Mouse (Mus musculus) limb, embryonic 14.5 days (tissue): ENCODE data around the gene Ppie. TPM values are rescaled to one million over a fixed set of nuclear protein-coding genes. Genes with fewer than 3 reads are reported as not detected.

Experiments used
- ATAC-seq: fragments of 200-750 bp; cut with Nextera tagmentation; 2 replicates; pipeline ENCODE4 v1.8.0; 2017; ENCODE audit warnings: low read depth, moderate number of reproducible peaks, moderate TSS enrichment; ENCODE audit not compliant: low FRiP score
- DNase-seq: peaks from one replicate; pipeline ENCODE4 v3.0.0-alpha.2; 2015; ENCODE audit warnings: low spot score
- H3K27ac ChIP-seq: fragments of 300-500 bp; sonication (generic); replicated peaks from 2 replicates; pipeline ENCODE4 v1.5.1; 2014; ENCODE audit warnings: low read depth, mild to moderate bottlenecking, low read length, moderate library complexity, mixed read lengths
- H3K27me3 ChIP-seq: fragments of 300-500 bp; sonication (generic); 2 replicates; pipeline ENCODE4 v1.6.1; 2014; ENCODE audit warnings: low read length, mixed read lengths; ENCODE audit not compliant: control insufficient read depth, insufficient read depth
- H3K36me3 ChIP-seq: fragments of 300-500 bp; sonication (generic); 2 replicates; pipeline ENCODE4 v1.6.1; 2014; ENCODE audit warnings: mild to moderate bottlenecking, low read length, moderate library complexity, mixed read lengths; ENCODE audit not compliant: control insufficient read depth, insufficient read depth
- H3K4me1 ChIP-seq: fragments of 300-500 bp; sonication (generic); 2 replicates; pipeline ENCODE4 v1.6.1; 2014; ENCODE audit warnings: antibody characterized with exemption, low read length, mixed read lengths; ENCODE audit not compliant: control insufficient read depth, insufficient read depth
- H3K4me2 ChIP-seq: fragments of 300-500 bp; sonication (generic); replicated peaks from 2 replicates; pipeline ENCODE4 v1.6.1; 2014; ENCODE audit warnings: low read depth, mild to moderate bottlenecking, low read length, moderate library complexity; ENCODE audit not compliant: severe bottlenecking
- H3K4me3 ChIP-seq: fragments of 300-500 bp; sonication (generic); replicated peaks from 2 replicates; pipeline ENCODE4 v1.5.1; 2014; ENCODE audit warnings: low read length
- H3K9ac ChIP-seq: fragments of 300-500 bp; sonication (generic); 2 replicates; pipeline ENCODE4 v1.6.1; 2014; ENCODE audit warnings: mild to moderate bottlenecking, low read depth, low read length, moderate library complexity; ENCODE audit not compliant: severe bottlenecking
- H3K9me3 ChIP-seq: fragments of 300-500 bp; sonication (generic); 2 replicates; pipeline ENCODE4 v1.6.1; 2016; ENCODE audit warnings: low read length; ENCODE audit not compliant: control insufficient read depth
- POLR2A ChIP-seq: fragments of 200-500 bp; IDR thresholded peaks from 2 replicates; pipeline ENCODE4 v1.8.0; 2012; ENCODE audit warnings: inconsistent platforms, mild to moderate bottlenecking, moderate library complexity, borderline replicate concordance; ENCODE audit not compliant: insufficient read depth, insufficient read length; ENCODE audit errors: extremely low read depth
- WGBS: fragments of 180-500 bp; shearing (Covaris S2); extraction: QIAGEN DNeasy Blood & Tissue Kit; methylation state at CpG from one replicate; pipeline ENCODE4 v1.1.7; 2014; 5-methylcytosine and 5-hydroxymethylcytosine counted together
- polyA plus RNA-seq, 2 experiments: library from polyadenylated mRNA; depleted of rRNA in 1 of 2; stranded (reverse) in 1 of 2; unstranded in 1 of 2; fragments of >200 nt; fragmentation: Nextera tagmentation in 1 of 2; extraction: Ambion mirVana in 1 of 2; gene quantifications; 2 replicates each; pipeline versions ENCODE4 v1.2.1 to v1.2.3; 2012 to 2014

Gene Ppie
- polyA plus RNA-seq (2012; rRNA removed) (46.0 and 57.6 TPM in 2 replicates), polyA plus RNA-seq (2014; fragmentation: Nextera tagmentation; extraction: Ambion mirVana) (93.9 and 96.4 TPM in 2 replicates)

DNA sequence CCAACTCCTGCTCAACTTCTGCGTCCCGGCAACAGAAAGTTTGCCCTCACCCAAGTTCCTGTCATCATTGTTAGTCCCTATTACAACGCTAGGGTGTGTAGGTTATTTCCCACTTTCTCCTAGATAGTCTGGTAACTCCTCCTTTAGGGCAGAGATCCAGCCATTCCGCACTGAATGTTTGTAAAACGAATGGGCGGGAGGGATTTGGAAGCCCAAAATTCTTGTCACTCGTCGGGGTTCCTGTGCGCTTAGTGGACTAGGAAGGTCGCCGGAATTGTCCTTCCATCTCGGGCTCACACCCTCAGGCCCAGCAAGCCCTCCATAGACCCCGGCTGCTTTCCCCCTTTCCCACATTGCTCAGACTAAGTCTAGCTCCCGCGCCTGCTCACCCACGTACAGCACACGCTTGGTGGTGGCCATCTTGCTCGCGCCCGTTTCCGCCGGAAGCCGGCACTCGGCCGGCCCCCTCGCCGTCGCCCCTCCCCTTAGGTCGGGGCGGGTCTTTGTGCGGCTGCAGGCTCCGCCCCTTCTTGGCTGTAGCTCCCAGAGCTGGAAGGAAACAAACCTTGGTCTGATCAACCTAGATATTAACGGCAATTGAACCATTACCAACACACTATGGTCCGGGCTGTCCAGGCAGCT lies at the start of gene Ppie:
TSS of gene Ppie (minus strand) at position 439 of the 642 bp plus-strand sequence.
- ATAC-seq (peak; percentile 99), DNase-seq (peak; percentile 89)
- peak within 1 kb of the TSS; percentile 67 for H3K9ac ChIP-seq
- H3K4me2 ChIP-seq: peak within 1 kb of the TSS; percentile 88
- H3K36me3 ChIP-seq: peaks cover 17% of the 10 kb centered on the region
- H3K27ac ChIP-seq: peak within 1 kb of the TSS; percentile 88
- H3K9me3 ChIP-seq: no peaks in the 10 kb centered on the region
- under 1% methylated on average over 34 of the region's 34 CpGs for WGBS
- H3K4me1 ChIP-seq: peaks cover 11% of the 10 kb centered on the region
- TF ChIP-seq POLR2A: peak; percentile 63; the same call in 1 of the 2 replicates
- H3K4me3 ChIP-seq: peak within 1 kb of the TSS; percentile 66
- H3K27me3 ChIP-seq: no peaks in the 10 kb centered on the region

DNA sequence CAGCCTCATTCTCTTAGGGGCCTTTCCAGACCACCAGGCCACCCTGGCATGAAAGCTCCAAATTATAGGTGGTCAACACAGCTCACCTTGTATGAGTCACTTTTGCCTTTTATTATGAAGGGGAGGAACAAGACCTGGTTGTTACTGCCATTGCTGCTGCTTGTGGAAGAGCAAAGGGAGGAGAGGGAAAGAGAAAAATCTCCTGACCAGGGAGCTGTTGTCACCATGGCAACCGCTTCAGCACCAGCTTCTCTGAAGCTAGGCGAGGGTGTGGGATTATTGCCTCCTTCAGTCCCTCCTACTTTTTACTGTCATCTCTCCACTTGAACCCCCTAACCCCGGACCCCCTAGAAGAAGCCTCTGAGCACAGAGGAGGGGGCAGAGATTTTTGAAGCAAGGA lies 45.1 kb upstream of the Ppie start:
- no peak overlapping the region for H3K9ac ChIP-seq
- no peaks in the 10 kb centered on the region for H3K9me3 ChIP-seq
- H3K36me3 ChIP-seq: no peaks in the 10 kb centered on the region
- no peak overlapping the region for H3K27ac ChIP-seq
- no peak for ATAC-seq
- peaks cover 5% of the 10 kb centered on the region; the same call in 1 of the 2 replicates for H3K4me1 ChIP-seq
- no peak for DNase-seq
- peaks cover 45% of the 10 kb centered on the region for H3K27me3 ChIP-seq
- no peak for TF ChIP-seq POLR2A
- WGBS: 35% methylated on average over 3 of the region's 3 CpGs
- no peak overlapping the region for H3K4me2 ChIP-seq
- no peak overlapping the region for H3K4me3 ChIP-seq

DNA sequence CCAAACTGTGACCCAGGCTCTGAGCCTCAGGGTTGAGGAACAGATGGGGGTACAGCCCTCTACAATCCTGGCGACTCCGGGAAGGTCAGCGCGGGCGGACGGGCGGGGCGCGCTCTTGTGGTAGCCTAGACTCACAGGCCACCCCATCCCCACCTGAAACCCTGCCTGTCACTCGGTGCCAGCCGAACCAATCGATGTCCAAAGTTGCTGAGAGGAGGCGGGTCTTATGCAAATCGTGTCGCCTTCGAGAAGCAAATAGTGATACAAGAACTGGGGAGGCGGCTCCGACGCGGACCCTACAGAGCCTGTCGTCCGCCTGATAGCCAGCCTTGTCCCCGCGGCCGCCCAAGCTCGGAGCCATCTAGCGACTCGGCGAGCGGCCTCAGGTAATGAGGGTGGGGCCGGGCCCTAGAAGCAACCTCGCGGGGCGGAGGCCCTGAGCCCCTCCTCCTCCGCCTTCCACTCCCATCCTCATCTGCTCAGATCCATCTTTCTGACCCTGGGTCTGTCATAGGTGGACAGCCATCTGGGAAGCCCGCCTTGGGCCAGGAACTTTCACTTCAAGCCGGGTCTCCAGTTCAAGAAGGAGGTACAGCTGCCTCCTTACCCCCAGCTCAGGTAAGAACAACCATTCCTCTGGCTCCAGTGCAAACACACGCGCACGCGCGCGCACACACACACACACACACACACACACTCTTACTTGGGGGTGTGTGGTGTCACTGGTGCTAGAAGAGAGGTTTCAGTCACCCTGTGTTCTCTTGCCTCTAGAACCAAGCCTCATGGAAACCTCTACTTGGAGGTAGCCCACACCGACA lies 43.7 kb upstream of the Ppie start:
- H3K36me3 ChIP-seq: no peaks in the 10 kb centered on the region
- DNase-seq (peak; percentile 68), ATAC-seq (peak; percentile 90)
- 14% methylated on average over 34 of the region's 44 CpGs for WGBS
- peaks cover 5% of the 10 kb centered on the region; the same call in 1 of the 2 replicates for H3K4me1 ChIP-seq
- H3K9me3 ChIP-seq: no peaks in the 10 kb centered on the region
- H3K4me2 ChIP-seq: peak overlapping the region; percentile 77
- H3K27me3 ChIP-seq: peaks cover 45% of the 10 kb centered on the region
- no peak overlapping the region for H3K27ac ChIP-seq
- H3K4me3 ChIP-seq: peak overlapping the region; percentile 45
- TF ChIP-seq POLR2A: no peak
- peak overlapping the region; percentile 32; the same call in 1 of the 2 replicates for H3K9ac ChIP-seq

DNA sequence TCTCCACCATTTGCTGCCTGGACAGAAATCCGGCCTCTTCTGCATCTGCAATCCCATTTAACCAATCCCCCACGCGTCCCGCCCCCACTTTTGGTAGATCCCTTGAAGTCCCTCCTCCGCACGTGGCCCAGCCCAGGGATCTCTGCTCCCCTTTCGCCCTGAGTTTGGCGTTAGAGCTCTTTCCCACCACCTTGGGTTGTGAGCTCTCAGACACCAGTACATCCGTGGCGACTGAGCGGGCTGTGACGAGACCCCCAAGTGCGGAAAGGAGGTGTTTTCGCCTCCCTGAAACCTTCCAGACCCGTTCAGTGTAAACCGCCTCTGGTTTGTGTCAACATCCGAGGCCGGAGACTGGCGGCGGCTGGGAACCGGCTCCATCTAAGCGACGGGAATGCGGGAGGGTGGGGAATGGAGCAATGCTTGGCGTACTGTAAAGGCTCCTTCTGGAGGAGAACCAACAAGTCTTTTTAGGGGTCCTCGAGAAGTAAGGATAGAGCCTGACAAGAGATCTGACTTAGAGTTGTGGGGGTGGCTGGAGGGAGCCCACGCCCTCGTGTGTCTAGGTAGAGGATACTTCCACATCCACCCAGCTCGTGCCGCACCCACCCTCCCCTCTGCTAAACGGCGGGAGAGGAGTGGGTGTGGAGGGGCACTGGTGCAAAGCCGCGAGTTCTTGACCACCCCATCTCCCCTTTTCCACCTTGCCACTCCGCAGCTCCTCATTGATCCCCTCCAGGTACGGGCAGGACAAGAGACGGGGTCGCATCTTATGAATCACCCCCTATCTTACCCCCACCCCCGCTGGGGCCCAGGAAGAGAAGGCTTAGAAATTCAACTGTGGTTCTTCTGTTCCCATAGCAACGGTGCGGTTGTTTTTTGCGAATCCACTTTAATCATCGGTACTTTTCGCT lies 42.8 kb upstream of the Ppie start, which contains the start of gene Hpcal4:
TSS of gene Hpcal4 (plus strand) at position 900 of the 911 bp plus-strand sequence.
- peak; percentile 35; the same call in 1 of the 2 replicates for ATAC-seq

More for the DNA sequence above, 42.8 kb upstream of the Ppie start, which contains the start of gene Hpcal4:
- peaks cover 5% of the 10 kb centered on the region; the same call in 1 of the 2 replicates for H3K4me1 ChIP-seq
- H3K27me3 ChIP-seq: peaks cover 45% of the 10 kb centered on the region
- H3K27ac ChIP-seq: no peak within 1 kb of the TSS
- H3K9ac ChIP-seq: peak within 1 kb of the TSS; percentile 32
- peak within 1 kb of the TSS; percentile 45 for H3K4me3 ChIP-seq
- no peaks in the 10 kb centered on the region for H3K9me3 ChIP-seq
- no peaks in the 10 kb centered on the region for H3K36me3 ChIP-seq
- 1% methylated on average over 42 of the region's 44 CpGs for WGBS
- TF ChIP-seq POLR2A: no peak
- peak; percentile 9 for DNase-seq
- peak within 1 kb of the TSS; percentile 77 for H3K4me2 ChIP-seq
